Mouse (Mus musculus) G1E (cell line): Measurements from ENCODE around the gene Fkbp2. TPM values are rescaled to one million over a fixed set of nuclear protein-coding genes. Genes with fewer than 3 reads are reported as not detected.

ENCODE experiments used
- ATAC-seq: 2 replicates; pipeline ENCODE4 v1.8.0; 2016; ENCODE audit warnings: mild to moderate bottlenecking; ENCODE audit not compliant: insufficient number of reproducible peaks, poor library complexity, low FRiP score, severe bottlenecking; ENCODE audit errors: extremely low read depth
- DNase-seq: peaks from one replicate; pipeline ENCODE4 v3.0.0; 2012; ENCODE audit warnings: low spot score
- H3K27me3 ChIP-seq: 2 replicates; pipeline ENCODE4 v1.6.1; 2012; ENCODE audit warnings: mild to moderate bottlenecking, low read length, inconsistent platforms; ENCODE audit not compliant: insufficient read depth
- H3K36me3 ChIP-seq: replicated peaks from 2 replicates; pipeline ENCODE3; 2012; ENCODE audit warnings: mild to moderate bottlenecking, inconsistent platforms
- H3K4me1 ChIP-seq: 2 replicates; pipeline ENCODE4 v1.6.1; 2012; ENCODE audit warnings: low read depth, low read length, inconsistent platforms, mixed read lengths; ENCODE audit not compliant: insufficient read depth
- H3K4me3 ChIP-seq: 2 replicates; pipeline ENCODE4 v1.5.1; 2012; ENCODE audit warnings: low read depth, mild to moderate bottlenecking, inconsistent platforms, low read length, moderate library complexity, mixed read lengths
- H3K9me3 ChIP-seq: replicated peaks from 2 replicates; pipeline ENCODE4 v1.6.1; 2012; ENCODE audit warnings: inconsistent platforms
- CTCF ChIP-seq: IDR thresholded peaks from 2 replicates; pipeline ENCODE4 v1.5.1; 2012; ENCODE audit warnings: low read depth, low read length, inconsistent platforms, mixed read lengths
- GATA1 ChIP-seq: IDR thresholded peaks from 2 replicates; pipeline ENCODE4 v1.6.1; 2012; ENCODE audit warnings: borderline replicate concordance, low read length, inconsistent platforms, mixed read lengths
- GATA2 ChIP-seq: IDR thresholded peaks from 2 replicates; pipeline ENCODE4 v1.6.1; 2012; ENCODE audit warnings: low read depth, low read length, inconsistent platforms, borderline replicate concordance
- POLR2AphosphoS5 ChIP-seq: IDR thresholded peaks from 2 replicates; pipeline ENCODE4 v1.6.1; 2012; ENCODE audit warnings: low read depth, low read length, inconsistent platforms; ENCODE audit not compliant: insufficient replicate concordance
- TAL1 ChIP-seq: conservative IDR thresholded peaks from 2 replicates; pipeline ENCODE4 v1.6.1; 2012; ENCODE audit warnings: low read depth, low read length, inconsistent platforms, mixed read lengths
- polyA plus RNA-seq: library from polyadenylated mRNA; stranded (reverse); fragments of >175 nt; gene quantifications from 2 replicates; pipeline ENCODE4 v1.2.3, GENCODE M21; 2012
- total RNA-seq, 2 experiments: library from RNA; stranded (forward) in 1 of 2; stranded (reverse) in 1 of 2; fragments of 200-1000 nt in 1 of 2; fragments of >200 nt in 1 of 2; fragmentation: Nextera tagmentation in 1 of 2; gene quantifications; 2 replicates each; pipeline ENCODE4 v1.2.3; 2014 to 2017

Fkbp2 gene
- total and polyA plus RNA-seq, 3 experiments: 72.0 to 170 (median 72.6) TPM

DNA sequence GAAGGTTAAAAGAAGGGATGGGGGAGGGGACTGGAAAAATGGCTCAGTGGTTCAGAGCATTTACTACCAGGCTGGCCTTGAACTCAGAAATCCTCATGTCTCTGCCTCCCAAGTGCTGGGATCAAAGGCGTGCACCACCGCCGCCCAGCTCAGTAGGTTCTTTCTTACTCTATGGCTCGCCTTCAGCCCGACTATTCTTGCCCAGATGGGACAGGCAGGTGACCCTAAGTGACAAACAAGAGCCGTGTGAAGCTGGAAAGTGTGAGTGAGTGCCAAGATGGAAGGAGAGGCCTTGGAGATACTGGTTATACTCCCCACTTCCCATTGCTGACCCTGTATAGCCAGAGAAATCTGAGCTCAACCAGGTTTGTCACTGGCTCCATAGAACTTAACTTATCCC, 36.6 kb downstream of the Fkbp2 start:
- DNase-seq: no peak
- TF ChIP-seq TAL1: no peak
- Histone ChIP-seq H3K4me1 (peaks cover 54% of the 10 kb centered on the region), H3K9me3 (no peaks in the 10 kb centered on the region), H3K27me3 (no peaks in the 10 kb centered on the region), H3K4me3 (no peak overlapping the region; the same call in 1 of the 2 replicates), H3K36me3 (peaks cover 55% of the 10 kb centered on the region)
- no peak for ATAC-seq

- peak overlapping the region; percentile 84 for H3K4me3 ChIP-seq
- peaks cover 55% of the 10 kb centered on the region for H3K36me3 ChIP-seq
- no peaks in the 10 kb centered on the region for H3K27me3 ChIP-seq
- DNase-seq (no peak), ATAC-seq (no peak)
- no peak for TF ChIP-seq GATA1
- no peak for TF ChIP-seq TAL1
- H3K4me1 ChIP-seq: peaks cover 47% of the 10 kb centered on the region
- no peaks in the 10 kb centered on the region for H3K9me3 ChIP-seq
These were observed 37.5 kb downstream of the Fkbp2 start for GRCm38 (mm10) chr19:6942764-6943163.

DNA sequence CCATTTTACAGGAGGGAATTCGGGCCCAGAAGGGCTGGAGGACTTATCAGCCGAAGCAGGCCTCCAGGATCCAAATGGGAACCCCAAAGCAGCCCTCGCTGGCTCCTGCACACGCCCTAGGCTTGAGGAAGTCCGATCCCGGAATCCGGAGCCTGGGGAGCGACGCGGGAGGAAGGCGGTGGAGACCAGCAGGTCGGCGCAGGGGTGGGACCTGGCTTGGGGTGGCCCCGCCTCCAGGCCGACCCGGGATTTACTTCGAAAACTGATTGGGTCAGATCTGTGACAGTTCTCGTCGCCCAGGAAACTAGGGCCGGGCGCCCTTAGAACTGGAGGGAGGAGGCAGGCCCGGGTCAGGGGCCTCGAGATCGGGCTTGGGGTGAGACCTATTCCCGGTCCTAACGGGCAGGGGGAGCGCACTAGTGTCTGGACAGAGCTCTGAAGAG, 38.0 kb downstream of the Fkbp2 start, which contains the start of gene Gpr137:
Gene Gpr137 (minus strand): TSS at position 232 of the 443 bp plus-strand sequence.
- H3K36me3 ChIP-seq: peaks cover 55% of the 10 kb centered on the region
- TF ChIP-seq GATA1 (no peak), TAL1 (no peak), POLR2AphosphoS5 (no peak), GATA2 (no peak), CTCF (no peak)
- H3K4me1 ChIP-seq: peaks cover 44% of the 10 kb centered on the region
- peak within 1 kb of the TSS; percentile 84 for H3K4me3 ChIP-seq
- ATAC-seq (peak; percentile 83), DNase-seq (peak; percentile 97)
- no peaks in the 10 kb centered on the region for H3K9me3 ChIP-seq
- no peaks in the 10 kb centered on the region for H3K27me3 ChIP-seq

DNA sequence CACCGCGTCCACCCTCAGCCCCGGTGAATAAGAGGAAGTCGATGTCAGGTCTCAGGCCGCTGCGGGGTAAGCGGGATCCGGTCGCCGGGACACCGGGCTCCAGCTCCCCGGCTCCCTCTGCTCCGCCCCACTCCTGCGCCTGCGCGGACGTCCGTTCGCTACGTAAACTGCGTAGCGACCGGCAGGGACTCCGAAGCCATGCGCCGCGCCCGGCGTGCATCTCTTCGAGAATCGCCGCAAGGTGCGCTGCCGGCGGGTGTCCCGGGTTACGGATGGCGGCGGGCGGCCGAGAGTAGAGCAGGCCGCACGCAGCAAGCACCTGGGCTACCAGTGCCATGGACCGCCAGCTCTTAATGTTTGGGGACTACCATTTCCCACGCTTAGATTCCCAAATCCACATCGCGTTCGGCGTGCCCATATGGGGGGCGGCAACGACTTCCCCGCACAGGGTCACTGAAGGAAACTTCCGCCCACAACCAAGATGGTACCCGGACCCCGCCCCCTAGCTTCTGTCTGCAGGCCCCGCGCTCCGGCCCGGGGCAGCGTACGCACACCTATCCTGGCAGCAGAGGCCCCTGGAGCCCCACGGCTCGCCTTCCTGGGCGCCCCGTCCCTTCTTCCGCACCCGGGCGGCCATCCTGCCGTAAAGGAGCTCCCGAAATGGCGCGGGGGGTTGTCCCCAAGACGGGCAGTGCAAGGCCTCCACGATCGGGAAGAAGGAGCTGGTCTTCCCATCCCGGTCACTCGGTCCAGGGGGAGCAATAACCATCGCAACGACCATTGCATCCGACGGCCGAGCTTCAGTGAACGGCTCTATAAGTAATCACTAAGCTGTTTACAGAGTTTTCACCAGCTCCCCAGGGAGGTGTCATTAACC, 38.7 kb downstream of the Fkbp2 start, which contains the start of gene Bad:
Gene Bad (plus strand): TSS at position 490 of the 877 bp plus-strand sequence.
- Histone ChIP-seq H3K4me3 (peak within 1 kb of the TSS; percentile 84), H3K4me1 (peaks cover 44% of the 10 kb centered on the region), H3K36me3 (peaks cover 49% of the 10 kb centered on the region), H3K27me3 (no peaks in the 10 kb centered on the region), H3K9me3 (no peaks in the 10 kb centered on the region)
- DNase-seq: peak; percentile 96
- peak; percentile 35; the same call in 1 of the 2 replicates for ATAC-seq
- no peak for TF ChIP-seq GATA2
- TF ChIP-seq TAL1: no peak
- TF ChIP-seq POLR2AphosphoS5: no peak
- no peak for TF ChIP-seq GATA1
- no peak for TF ChIP-seq CTCF

GRCm38 (mm10) chr19:6940396-6941351, 39.6 kb downstream of the Fkbp2 start:
- H3K9me3 ChIP-seq: no peaks in the 10 kb centered on the region
- H3K4me3 ChIP-seq: peak overlapping the region; percentile 84
- H3K36me3 ChIP-seq: peaks cover 39% of the 10 kb centered on the region
- peak; percentile 26 for DNase-seq
- no peak for TF ChIP-seq CTCF
- no peak for ATAC-seq
- peaks cover 4% of the 10 kb centered on the region; the same call in 1 of the 2 replicates for H3K27me3 ChIP-seq
- H3K4me1 ChIP-seq: peaks cover 37% of the 10 kb centered on the region

DNA sequence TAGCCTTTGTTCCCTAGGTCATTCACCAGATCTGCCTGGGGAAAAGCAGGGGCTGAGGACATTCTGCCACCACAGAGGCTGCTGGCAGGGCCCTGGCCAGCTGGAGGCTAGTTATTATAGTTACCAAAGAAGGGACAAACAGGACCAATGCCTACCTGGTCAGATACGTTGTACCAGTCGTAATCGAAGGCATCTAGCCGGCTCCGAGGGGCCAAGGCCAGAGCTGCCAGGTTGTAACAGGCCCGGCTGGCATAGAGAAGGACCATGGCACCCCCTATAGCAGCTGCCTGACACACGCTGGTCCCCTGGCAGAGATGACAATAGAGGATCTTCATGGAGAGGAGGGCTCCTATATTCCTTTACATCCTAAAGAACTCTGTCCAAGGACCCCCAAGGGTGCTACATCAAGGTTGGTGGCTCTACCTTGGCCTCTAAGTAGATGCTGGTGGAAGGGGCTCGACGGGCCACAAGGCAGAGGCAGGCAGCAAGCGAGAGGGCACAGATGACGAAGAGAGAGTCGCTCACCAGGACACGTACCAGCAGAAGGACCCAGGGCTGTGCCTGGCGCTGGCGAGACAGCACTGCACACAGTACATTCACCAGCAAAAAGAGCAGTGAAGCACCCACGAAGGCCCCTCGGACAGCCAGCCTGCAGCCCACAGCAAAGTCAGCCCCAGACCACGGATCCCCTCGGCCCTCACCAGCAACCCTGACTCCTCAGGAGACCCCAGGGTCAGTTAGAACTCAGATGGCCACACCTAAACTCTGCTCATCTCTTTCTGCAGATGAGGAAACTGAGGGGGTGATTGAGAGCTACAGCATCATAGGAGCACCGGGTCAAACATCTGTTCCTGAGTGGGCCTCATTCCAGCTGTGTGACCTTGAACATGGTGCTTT, 40.9 kb downstream of the Fkbp2 start:
- ATAC-seq (no peak), DNase-seq (no peak)
- TF ChIP-seq POLR2AphosphoS5 (no peak), CTCF (no peak)
- peaks cover 33% of the 10 kb centered on the region for H3K4me1 ChIP-seq
- H3K36me3 ChIP-seq: peaks cover 31% of the 10 kb centered on the region
- peak overlapping the region; percentile 28; the same call in 1 of the 2 replicates for H3K4me3 ChIP-seq
- H3K27me3 ChIP-seq: peaks cover 12% of the 10 kb centered on the region
- H3K9me3 ChIP-seq: no peaks in the 10 kb centered on the region
